Comparison of ENCODE assay signal across 17 mouse cellular contexts in the genomic region with DNA sequence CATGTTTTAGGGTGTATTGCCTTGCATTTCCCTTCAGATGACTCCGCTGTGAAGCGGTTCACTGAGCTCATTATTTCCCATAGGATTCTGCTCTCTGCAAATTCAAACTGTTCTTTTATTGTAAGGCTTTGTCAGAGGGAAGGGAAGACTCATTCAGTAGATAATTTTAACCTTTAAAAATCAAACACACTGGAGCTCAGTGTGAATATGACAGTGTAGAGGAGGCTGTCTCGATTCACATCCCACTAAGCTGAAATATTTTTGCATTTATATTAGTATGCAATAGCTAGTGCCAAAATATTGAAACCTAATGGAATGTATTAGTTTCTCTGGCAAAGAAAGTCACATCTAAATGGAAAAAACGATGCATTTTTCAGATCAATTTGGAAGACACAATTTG.
"Had no signal": no experiment of that assay in that cellular context is flagged by ENCODE, and none has a peak within 500 bp of the region (broad histone marks: within the 10 kb centered on the region; RNA-seq: fewer than 3 reads in every experiment).

No protein-coding gene starts in this region.

- H3K9me3 ChIP-seq: limb, embryonic 12.5 days; lung, embryonic 15.5 days; neural tube, embryonic 15.5 days had no signal

- H3K36me3 ChIP-seq: limb, embryonic 12.5 days; liver, embryonic 13.5 days; lung, embryonic 15.5 days; neural tube, embryonic 15.5 days had no signal

- H3K9ac ChIP-seq: limb, embryonic 12.5 days; liver, embryonic 13.5 days; liver, postnatal 0 days; lung, embryonic 15.5 days; neural tube, embryonic 15.5 days had no signal

- H3K27me3 ChIP-seq: limb, embryonic 12.5 days; liver, embryonic 13.5 days; lung, embryonic 15.5 days; neural tube, embryonic 15.5 days had no signal

- H3K4me1 ChIP-seq: limb, embryonic 12.5 days; liver, embryonic 13.5 days; lung, embryonic 15.5 days; neural tube, embryonic 15.5 days had no signal

- H3K27ac ChIP-seq: layer of hippocampus, adult 2 months; limb, embryonic 12.5 days; liver, embryonic 13.5 days; lung, embryonic 15.5 days; macrophage; neural tube, embryonic 15.5 days had no signal

- H3K4me3 ChIP-seq: layer of hippocampus, adult 2 months; limb, embryonic 12.5 days; liver, embryonic 13.5 days; lung, embryonic 15.5 days; neural tube, embryonic 15.5 days had no signal

- H3K4me2 ChIP-seq: limb, embryonic 12.5 days; liver, embryonic 13.5 days; lung, embryonic 15.5 days; neural tube, embryonic 15.5 days had no signal

- ATAC-seq: liver, postnatal 0 days; midbrain, embryonic 16.5 days had no signal

- DNase-seq: kidney, adult 18-20 months; kidney, postnatal 10 days; kidney, postnatal 4 days; liver; liver, embryonic 13.5 days; liver, postnatal 0 days; lung, postnatal 14 days; right cerebral cortex, postnatal 4 days; spleen, adult 18-20 months; thymus, adult 2 months; thymus, postnatal 25 days had no signal
